Mouse (Mus musculus) frontal cortex, postnatal 25 days (tissue): ENCODE measurements around the gene Tent4b.

Experiments used
- DNase-seq, 2 experiments: peaks; one replicate each; pipeline ENCODE4 v3.0.0; 2022; ENCODE audit warnings: low spot score in 2 of 2

Tent4b gene

GRCm38 (mm10) chr8:88301589-88302437 is 102.8 kb downstream of the Tent4b start:
- DNase-seq, result no peak

GRCm38 (mm10) chr8:88305814-88306213 is 106.8 kb downstream of the Tent4b start:
- no peak for DNase-seq

GRCm38 (mm10) chr8:88306511-88306910 is 107.5 kb downstream of the Tent4b start:
- DNase-seq, result no peak

GRCm38 (mm10) chr8:88307736-88308135 is 108.7 kb downstream of the Tent4b start:
- DNase-seq, result no peak
